Mouse (Mus musculus) liver, adult 2 months (tissue): ENCODE measurements around the gene Arhgef3.

Source experiments
- CTCF ChIP-seq: fragments of 200-500 bp; IDR thresholded peaks from 2 replicates; pipeline ENCODE4 v1.5.1; 2011; ENCODE audit warnings: low read depth, low read length, control low read depth
- POLR2A ChIP-seq: fragments of 200-500 bp; IDR thresholded peaks from 2 replicates; pipeline ENCODE4 v1.6.1; 2011; ENCODE audit warnings: low read length, control low read depth; ENCODE audit not compliant: insufficient read depth; ENCODE audit errors: extremely low read depth

- TF ChIP-seq CTCF (no peak), POLR2A (no peak)
Measured at GRCm38 (mm10) chr14:27340682-27341415, 226.2 kb downstream of the Arhgef3 start.
